Comparison of ENCODE assay signal across 25 mouse cellular contexts in genomic region chr1:132886626-132887025, GRCm38 (mm10). TPM values are rescaled to one million over a fixed set of nuclear protein-coding genes. Genes with fewer than 3 reads are reported as not detected.
DNase-seq lines count a peak whose midpoint lies in the region; ATAC-seq and TF ChIP-seq lines count a peak whose summit lies in the region.
"Had no signal": no experiment of that assay in that cellular context is flagged by ENCODE, and none has a peak within 500 bp of the region (broad histone marks: within the 10 kb centered on the region; RNA-seq: fewer than 3 reads in every experiment).

No protein-coding gene starts in this region.

- H3K4me1 ChIP-seq in cerebellum, adult 2 months (ENCODE audit: control insufficient read depth, insufficient read depth, low read length): peaks cover 41% of the 10 kb centered on the region
- H3K4me1 ChIP-seq in embryonic facial prominence, embryonic 15.5 days: peaks cover 23% of the 10 kb centered on the region; the same call in 1 of the 2 replicates
- peaks cover 39% of the 10 kb centered on the region for H3K4me1 ChIP-seq in embryonic facial prominence, embryonic 10.5 days
- peaks cover 91% of the 10 kb centered on the region for H3K4me1 ChIP-seq in E14TG2a.4 (replicated peaks; ENCODE audit: low read depth, low read length)

- ATAC-seq in embryonic facial prominence, embryonic 15.5 days (ENCODE audit: insufficient number of reproducible peaks, low FRiP score, low TSS enrichment, low read depth): 0 out of 2 replicates have a peak, but pooled peaks have one; percentile 6
- ATAC-seq: CD4-positive, CD25-positive, alpha-beta regulatory T cell, adult 4 months; forebrain, embryonic 14.5 days; forebrain, embryonic 16.5 days had no signal

- 25% methylated on average over 4 of the region's 4 CpGs for WGBS in cerebellum, adult 2 months
- WGBS in embryonic facial prominence, embryonic 15.5 days: 52% methylated on average over 4 of the region's 4 CpGs
- 70% methylated on average over 4 of the region's 4 CpGs for WGBS in embryonic facial prominence, embryonic 10.5 days

- no peaks in the 10 kb centered on the region for H3K36me3 ChIP-seq in embryonic facial prominence, embryonic 15.5 days
- H3K36me3 ChIP-seq in embryonic facial prominence, embryonic 10.5 days (replicated peaks): no peaks in the 10 kb centered on the region
- no peaks in the 10 kb centered on the region for H3K36me3 ChIP-seq in E14TG2a.4 (ENCODE audit: insufficient read depth, low read length)
- H3K36me3 ChIP-seq: embryonic facial prominence, embryonic 12.5 days; forebrain, embryonic 10.5 days; forebrain, embryonic 12.5 days had no signal

- no peak for TF ChIP-seq CTCF in cerebellum, adult 2 months (IDR thresholded peaks at IDR 0.05; ENCODE audit: borderline replicate concordance, insufficient read depth, low read depth, low read length)
- no peak for TF ChIP-seq CTCF in E14TG2a.4 (conservative IDR thresholded peaks at IDR 0.05; ENCODE audit: low read length)

- H3K4me2 ChIP-seq in embryonic facial prominence, embryonic 15.5 days (replicated peaks): no peak overlapping the region
- H3K4me2 ChIP-seq: embryonic facial prominence, embryonic 12.5 days; forebrain, embryonic 12.5 days had no signal

- H3K9ac ChIP-seq in embryonic facial prominence, embryonic 15.5 days: no peak overlapping the region
- H3K9ac ChIP-seq: embryonic facial prominence, embryonic 12.5 days; forebrain, embryonic 12.5 days had no signal

- H3K9me3 ChIP-seq in embryonic facial prominence, embryonic 15.5 days (replicated peaks): no peaks in the 10 kb centered on the region
- H3K9me3 ChIP-seq in embryonic facial prominence, embryonic 10.5 days: no peaks in the 10 kb centered on the region
- H3K9me3 ChIP-seq in E14TG2a.4 (ENCODE audit: low read length): no peaks in the 10 kb centered on the region
- H3K9me3 ChIP-seq: embryonic facial prominence, embryonic 12.5 days; forebrain, embryonic 10.5 days; forebrain, embryonic 12.5 days had no signal

- intact Hi-C loops in left cerebral cortex, postnatal 4 days (cut with DNase I): no loop called here
- intact Hi-C loops in left cerebral cortex, postnatal 14 days (cut with DNase I): loop anchor here (10.0 kb wide), 1 partner anchor 48 kb away; no protein-coding TSS in a partner anchor

- H3K27me3 ChIP-seq in cerebellum, adult 2 months (ENCODE audit: control insufficient read depth, insufficient read depth, low read length): no peaks in the 10 kb centered on the region
- H3K27me3 ChIP-seq in embryonic facial prominence, embryonic 15.5 days: peaks cover 14% of the 10 kb centered on the region
- peaks cover 76% of the 10 kb centered on the region for H3K27me3 ChIP-seq in embryonic facial prominence, embryonic 10.5 days (replicated peaks; ENCODE audit: low read depth, poor library complexity, severe bottlenecking)
- peaks cover 33% of the 10 kb centered on the region for H3K27me3 ChIP-seq in E14TG2a.4 (ENCODE audit: insufficient read depth, low read length)

- TF ChIP-seq POLR2A in cerebellum, adult 2 months (IDR thresholded peaks at IDR 0.05; ENCODE audit: borderline replicate concordance, insufficient read depth, low read length): no peak

- H3K27ac ChIP-seq in cerebellum, adult 2 months (ENCODE audit: insufficient read depth, low read length): no peak overlapping the region
- H3K27ac ChIP-seq in embryonic facial prominence, embryonic 15.5 days (replicated peaks): no peak overlapping the region
- H3K27ac ChIP-seq in embryonic facial prominence, embryonic 10.5 days (replicated peaks): no peak overlapping the region
- H3K27ac ChIP-seq: embryonic facial prominence, embryonic 12.5 days; forebrain, embryonic 12.5 days had no signal

- peak; percentile 9 for DNase-seq in cerebellum, adult 9-10 months
- DNase-seq in cerebellum, adult 2 months: no peak
- DNase-seq in embryonic facial prominence, embryonic 10.5 days (ENCODE audit: low spot score): no peak
- peak; percentile 60 for DNase-seq in left cerebral cortex, postnatal 4 days
- no peak for DNase-seq in left cerebral cortex, postnatal 14 days (ENCODE audit: low spot score in 2 of 2)
- DNase-seq: adrenal gland, adult 2 months; adrenal gland, postnatal 10 days; adrenal gland, postnatal 25 days; B cell, adult 2 months; cerebellum, adult 11 months; cerebellum, adult 8-10 months; cerebellum, postnatal 36 days; embryo, embryonic 11 days had no signal

- H3K4me3 ChIP-seq in cerebellum, adult 2 months (replicated peaks; ENCODE audit: insufficient read depth, low read depth, low read length): no peak overlapping the region
- H3K4me3 ChIP-seq in embryonic facial prominence, embryonic 15.5 days (replicated peaks): no peak overlapping the region
- no peak overlapping the region for H3K4me3 ChIP-seq in embryonic facial prominence, embryonic 10.5 days
- peak overlapping the region; percentile 45; the same call in 1 of the 2 replicates for H3K4me3 ChIP-seq in E14TG2a.4 (replicated peaks; ENCODE audit: low read length)
- H3K4me3 ChIP-seq: embryonic facial prominence, embryonic 12.5 days; erythroblast, embryonic 14.5 days; forebrain, embryonic 10.5 days; forebrain, embryonic 12.5 days had no signal

RNA-seq across cellular contexts. Expression of gene Lrrn2, which starts 6.6 kb away (rescaled TPM):
- 73.4 and 80.5 TPM in 2 replicates for polyA plus RNA-seq in cerebellum, adult 2 months (2012; rRNA removed)
- 5.9 and 7.1 TPM in 2 replicates for polyA plus RNA-seq in embryonic facial prominence, embryonic 15.5 days (2015; fragmentation: Nextera tagmentation; extraction: Ambion mirVana)
- polyA plus RNA-seq in embryonic facial prominence, embryonic 10.5 days (2016; fragmentation: Nextera tagmentation; extraction: Ambion mirVana): 3.4 and 3.6 TPM in 2 replicates
- 100 to 1,000 TPM; 101 to 117 TPM for total RNA-seq in left cerebral cortex, postnatal 4 days (2021)
- 100 to 1,000 TPM in 1 of 2 experiments, 10 to 100 TPM in 1; 96.6 to 112 TPM for total RNA-seq in left cerebral cortex, postnatal 14 days (2021)
- total RNA-seq: CH12.LX; common myeloid progenitor, adult 5-6 weeks; MEL had no signal
- polyA plus RNA-seq: CD4-positive, CD25-positive, alpha-beta regulatory T cell, adult 4 months; erythroblast, embryonic 14.5 days had no signal

Comparison
In these comparisons a context has a peak if more than half of its experiments do, and no peak if none do; other contexts are left out.
1. DNase-seq: peak in cerebellum, adult 9-10 months (single experiment) and left cerebral cortex, postnatal 4 days (single experiment); none in cerebellum, adult 2 months (0 of 2), embryonic facial prominence, embryonic 10.5 days (single experiment) and left cerebral cortex, postnatal 14 days (0 of 2).